Mouse (Mus musculus) kidney, postnatal 10 days (tissue): Measurements from ENCODE around the gene Cdk20.

Source experiments
- DNase-seq: peaks from one replicate; pipeline ENCODE4 v3.0.0; 2021; ENCODE audit warnings: mixed read lengths

Gene Cdk20

GRCm38 (mm10) chr13:64432017-64432995, at the start of gene Cdk20:
Gene Cdk20, plus strand, starts transcription at chr13:64432314.
- peak; percentile 93 for DNase-seq

- DNase-seq = no peak
These were observed 47.2 kb upstream of the Cdk20 start for GRCm38 (mm10) chr13:64384937-64385336.

- DNase-seq = peak; percentile 51
These were observed 46.1 kb upstream of the Cdk20 start for GRCm38 (mm10) chr13:64386048-64386447.

DNA sequence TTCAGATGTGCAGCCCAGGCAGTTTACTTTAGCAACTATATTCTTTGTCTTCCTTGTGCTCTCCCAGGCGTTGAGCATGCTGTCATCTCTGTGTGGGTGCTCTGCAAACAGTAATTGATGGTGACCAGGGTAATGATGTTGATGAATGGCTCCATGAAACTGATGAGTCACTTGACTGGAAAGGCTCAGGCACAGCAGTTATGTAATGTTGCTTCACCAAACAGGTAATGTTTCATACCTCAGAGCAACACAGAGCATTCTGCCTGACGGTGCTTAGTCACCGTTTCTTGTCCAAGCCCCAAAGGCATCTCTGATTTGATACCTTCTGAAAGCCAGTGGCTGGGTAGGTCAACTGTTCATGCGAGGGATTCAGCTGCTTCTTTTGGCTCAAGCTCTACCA, 43.7 kb upstream of the Cdk20 start:
- no peak for DNase-seq

DNA sequence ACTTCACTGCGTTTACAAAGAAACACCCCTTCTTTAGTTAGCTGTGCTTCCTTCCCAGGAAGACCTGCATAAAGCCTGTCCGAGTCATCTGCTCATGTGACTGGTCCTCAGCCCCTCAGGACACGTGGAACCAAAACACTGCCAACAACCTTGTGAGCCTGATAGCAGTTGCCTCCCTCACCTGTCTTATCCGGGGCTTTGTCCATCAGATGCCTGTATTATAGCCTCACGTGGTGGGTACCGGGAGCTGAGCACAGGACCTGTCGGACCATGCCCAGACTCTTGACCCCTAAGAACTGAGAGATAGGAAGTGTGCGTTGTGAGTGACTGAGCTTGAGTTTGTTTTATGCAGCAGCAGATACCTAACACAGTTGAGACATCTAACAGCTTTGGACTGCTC, 35.1 kb upstream of the Cdk20 start:
- peak; percentile 14 for DNase-seq

GRCm38 (mm10) chr13:64398065-64398464, 34.0 kb upstream of the Cdk20 start:
- no peak for DNase-seq

GRCm38 (mm10) chr13:64399906-64400305, 32.2 kb upstream of the Cdk20 start:
- no peak for DNase-seq

DNA sequence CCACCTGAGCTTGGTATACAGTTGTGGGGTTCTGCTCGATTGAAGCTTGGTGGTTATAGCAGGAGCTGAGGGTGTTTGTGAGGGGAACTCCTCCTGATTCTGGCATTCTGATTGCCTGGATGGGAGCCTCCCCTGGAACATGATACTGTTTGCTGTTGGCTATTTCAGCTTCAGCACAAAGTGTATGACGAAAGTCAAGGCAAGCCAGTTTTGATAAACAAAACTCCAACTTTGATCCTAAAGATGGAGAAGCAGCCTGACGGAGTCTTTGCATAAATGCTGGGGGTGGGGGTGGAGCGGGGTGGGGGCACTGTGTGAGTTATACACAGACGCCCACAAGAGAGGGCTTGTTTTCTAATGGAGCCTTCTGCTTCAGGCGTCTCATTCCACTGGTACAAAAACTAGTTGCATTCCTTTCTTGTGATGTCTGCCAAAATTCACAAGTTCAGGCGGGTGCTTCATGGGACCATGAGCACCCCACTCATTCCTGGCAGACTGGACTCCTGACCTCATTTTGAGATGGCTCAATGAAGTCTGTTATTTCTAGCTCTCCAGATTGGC, 31.2 kb upstream of the Cdk20 start:
- DNase-seq = peak; percentile 61

- DNase-seq = peak; percentile 18
These were observed 30.1 kb upstream of the Cdk20 start for GRCm38 (mm10) chr13:64402006-64402405.

GRCm38 (mm10) chr13:64402504-64402949, 29.6 kb upstream of the Cdk20 start:
- no peak for DNase-seq

GRCm38 (mm10) chr13:64402951-64403460, 29.1 kb upstream of the Cdk20 start:
- no peak for DNase-seq

GRCm38 (mm10) chr13:64403519-64403918, 28.6 kb upstream of the Cdk20 start:
- no peak for DNase-seq

- DNase-seq = peak; percentile 24
These were observed 26.6 kb upstream of the Cdk20 start for GRCm38 (mm10) chr13:64405550-64405949.

GRCm38 (mm10) chr13:64407992-64408391, 24.1 kb upstream of the Cdk20 start:
- no peak for DNase-seq

DNA sequence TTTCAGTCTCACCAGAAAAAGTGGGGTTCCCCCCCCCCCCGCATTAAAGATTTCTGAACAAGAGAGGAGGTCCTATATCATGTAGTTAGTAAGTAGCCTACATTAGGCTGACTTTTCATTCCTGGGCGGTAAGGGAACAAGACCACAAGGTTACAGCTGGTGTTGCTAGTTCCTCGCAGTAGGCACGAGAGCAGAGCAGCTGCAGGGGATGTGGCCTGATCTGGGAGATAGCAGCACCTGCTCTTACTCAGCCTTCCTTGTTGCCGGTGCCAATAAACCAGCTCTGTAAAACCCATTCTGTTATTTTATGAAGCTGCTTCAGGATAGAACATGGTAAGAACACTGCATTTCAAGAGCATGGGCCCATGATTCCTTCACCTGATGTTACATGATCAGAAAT, 21.5 kb upstream of the Cdk20 start:
- DNase-seq = no peak

DNA sequence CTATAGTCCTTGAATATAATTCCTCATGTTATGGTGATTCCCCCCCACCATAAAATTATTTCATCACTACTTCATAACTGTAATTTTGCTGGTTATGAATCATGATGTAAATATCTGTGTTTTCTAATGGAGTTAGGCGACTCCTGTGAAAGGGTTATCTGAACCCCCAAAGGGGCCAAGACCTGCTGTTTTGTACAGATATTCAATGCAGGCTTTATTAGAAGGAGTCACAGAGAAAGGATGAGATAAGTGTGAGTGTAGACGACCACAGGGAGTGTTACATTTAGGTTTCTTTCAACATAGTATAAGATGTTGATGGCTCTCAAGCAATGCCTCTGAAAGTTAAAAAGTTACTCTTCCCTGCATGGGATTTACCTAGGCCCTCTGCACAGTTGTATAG, 20.8 kb upstream of the Cdk20 start:
- DNase-seq = no peak

DNA sequence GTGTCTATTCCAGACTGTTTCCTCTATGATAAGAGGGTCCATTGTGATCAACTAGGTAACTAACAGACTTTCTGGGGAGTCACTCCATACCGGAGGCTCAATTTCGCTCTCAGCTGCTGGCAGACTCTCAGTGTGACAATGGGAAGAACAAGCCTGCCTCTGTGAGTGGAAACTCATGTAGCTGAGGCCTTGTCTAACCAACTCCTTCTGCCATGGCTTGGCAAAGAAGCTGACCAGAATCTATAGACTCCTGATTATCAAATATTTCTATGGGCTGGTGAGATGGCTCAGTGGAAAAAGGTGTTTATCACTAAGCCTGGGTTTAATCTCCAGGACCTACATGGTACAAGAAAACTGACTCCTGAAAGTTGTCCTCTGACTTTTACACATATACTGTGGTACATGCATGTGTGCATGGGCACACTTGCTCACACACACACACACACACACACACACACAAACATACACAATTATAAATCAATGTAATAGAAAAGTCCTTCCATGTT, 19.3 kb upstream of the Cdk20 start:
- DNase-seq = no peak

- no peak for DNase-seq
These were observed 16.5 kb upstream of the Cdk20 start for GRCm38 (mm10) chr13:64415659-64416058.

- peak; percentile 90 for DNase-seq
These were observed 15.0 kb upstream of the Cdk20 start for GRCm38 (mm10) chr13:64416955-64417601.

- no peak for DNase-seq
These were observed 11.3 kb upstream of the Cdk20 start for GRCm38 (mm10) chr13:64420847-64421246.

- DNase-seq = no peak
These were observed 10.7 kb upstream of the Cdk20 start for GRCm38 (mm10) chr13:64421386-64421785.

GRCm38 (mm10) chr13:64421952-64422606, 10.0 kb upstream of the Cdk20 start:
- no peak for DNase-seq

- no peak for DNase-seq
These were observed 9.5 kb upstream of the Cdk20 start for GRCm38 (mm10) chr13:64422607-64422957.
